Mouse (Mus musculus) forebrain, embryonic 16.5 days (tissue): ENCODE measurements around the gene Hint2. TPM values are rescaled to one million over a fixed set of nuclear protein-coding genes. Genes with fewer than 3 reads are reported as not detected.

Source experiments
- ATAC-seq: fragments of 200-750 bp; cut with Nextera tagmentation; 2 replicates; pipeline ENCODE4 v1.8.0; 2017; ENCODE audit warnings: mild to moderate bottlenecking, moderate library complexity
- H3K27ac ChIP-seq: fragments of 300-500 bp; sonication (generic); 2 replicates; pipeline ENCODE4 v1.5.1; 2014; ENCODE audit warnings: low read length, control low read depth
- H3K27me3 ChIP-seq: fragments of 300-500 bp; sonication (generic); replicated peaks from 2 replicates; pipeline ENCODE4 v1.6.1; 2014; ENCODE audit warnings: low read length; ENCODE audit not compliant: control insufficient read depth, insufficient read depth
- H3K36me3 ChIP-seq: fragments of 300-500 bp; sonication (generic); 2 replicates; pipeline ENCODE4 v1.6.1; 2014; ENCODE audit not compliant: control insufficient read depth, insufficient read depth
- H3K4me1 ChIP-seq: fragments of 300-500 bp; sonication (generic); replicated peaks from 2 replicates; pipeline ENCODE4 v1.6.1; 2014; ENCODE audit warnings: low read length; ENCODE audit not compliant: control insufficient read depth, insufficient read depth
- H3K4me2 ChIP-seq: fragments of 300-500 bp; sonication (generic); 2 replicates; pipeline ENCODE4 v1.6.1; 2014; ENCODE audit warnings: mild to moderate bottlenecking, low read length, control low read depth
- H3K4me3 ChIP-seq: fragments of 300-500 bp; sonication (generic); replicated peaks from 2 replicates; pipeline ENCODE4 v1.5.1; 2014; ENCODE audit warnings: mild to moderate bottlenecking, low read length, control low read depth
- H3K9ac ChIP-seq: fragments of 300-500 bp; sonication (generic); replicated peaks from 2 replicates; pipeline ENCODE4 v1.6.1; 2014; ENCODE audit warnings: low read depth, low read length, control low read depth
- H3K9me3 ChIP-seq: fragments of 300-500 bp; sonication (generic); 2 replicates; pipeline ENCODE4 v1.6.1; 2016; ENCODE audit warnings: low read length; ENCODE audit not compliant: control insufficient read depth
- WGBS: fragments of 180-500 bp; shearing (Covaris S2); extraction: QIAGEN DNeasy Blood & Tissue Kit; methylation state at CpG from one replicate; pipeline ENCODE4 v1.1.7; 2014; 5-methylcytosine and 5-hydroxymethylcytosine counted together
- polyA plus RNA-seq: library from polyadenylated mRNA; unstranded; fragments of >200 nt; fragmentation: Nextera tagmentation; extraction: Ambion mirVana; gene quantifications from 2 replicates; pipeline ENCODE4 v1.2.1, GENCODE M21; 2015

The Hint2 gene
- polyA plus RNA-seq, 1 experiment from 2014 or later: 66.3 TPM

DNA sequence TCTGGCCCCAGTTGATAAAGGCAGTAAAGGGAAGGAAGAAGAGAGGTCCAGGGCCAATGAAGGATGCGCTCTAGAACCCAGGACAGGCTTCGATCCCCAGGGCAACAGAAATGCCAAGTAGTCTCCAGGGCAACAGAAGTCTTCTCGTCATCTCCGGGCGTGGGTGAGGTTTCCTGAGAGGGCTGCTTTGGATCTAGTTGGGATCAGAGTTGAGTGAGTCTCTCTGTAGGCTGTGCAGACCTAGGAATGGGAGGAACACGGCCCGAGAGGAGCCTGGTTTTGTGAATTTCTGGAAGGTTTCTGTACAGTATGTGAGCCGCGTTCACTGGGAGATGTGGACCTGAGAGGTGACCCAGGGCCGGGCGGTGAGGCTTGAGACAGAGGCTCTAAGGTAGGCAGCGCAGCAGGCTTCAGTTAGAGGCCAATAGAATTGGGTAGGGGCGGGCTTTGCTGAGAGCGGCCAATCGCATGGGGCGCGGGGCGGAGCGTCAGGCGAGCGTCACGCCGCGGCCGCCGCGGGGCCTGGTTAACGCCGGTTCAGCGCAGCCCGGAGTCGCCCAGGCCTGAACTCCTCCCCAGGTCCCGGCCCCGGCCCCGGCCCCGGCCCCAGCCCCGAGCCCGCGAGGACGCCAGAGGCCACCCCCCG lies 12.6 kb upstream of the Hint2 start, which contains the start of the genes Tmem8b and Fam221b:
Gene Tmem8b (plus strand): TSS at position 190 of the 646 bp plus-strand sequence.
Gene Fam221b (minus strand): TSS at position 364 of the 646 bp plus-strand sequence.
- H3K27me3 ChIP-seq: peaks cover 4% of the 10 kb centered on the region; the same call in 1 of the 2 replicates
- H3K4me1 ChIP-seq: peaks cover 36% of the 10 kb centered on the region
- peak within 1 kb of the TSS; percentile 93 for H3K4me3 ChIP-seq
- H3K36me3 ChIP-seq: no peaks in the 10 kb centered on the region
- 1% methylated on average over 39 of the region's 41 CpGs for WGBS
- no peaks in the 10 kb centered on the region for H3K9me3 ChIP-seq
- peak; percentile 97 for ATAC-seq
- no peak within 1 kb of the TSS for H3K27ac ChIP-seq
- peak within 1 kb of the TSS; percentile 93 for H3K4me2 ChIP-seq
- peak within 1 kb of the TSS; percentile 99 for H3K9ac ChIP-seq

DNA sequence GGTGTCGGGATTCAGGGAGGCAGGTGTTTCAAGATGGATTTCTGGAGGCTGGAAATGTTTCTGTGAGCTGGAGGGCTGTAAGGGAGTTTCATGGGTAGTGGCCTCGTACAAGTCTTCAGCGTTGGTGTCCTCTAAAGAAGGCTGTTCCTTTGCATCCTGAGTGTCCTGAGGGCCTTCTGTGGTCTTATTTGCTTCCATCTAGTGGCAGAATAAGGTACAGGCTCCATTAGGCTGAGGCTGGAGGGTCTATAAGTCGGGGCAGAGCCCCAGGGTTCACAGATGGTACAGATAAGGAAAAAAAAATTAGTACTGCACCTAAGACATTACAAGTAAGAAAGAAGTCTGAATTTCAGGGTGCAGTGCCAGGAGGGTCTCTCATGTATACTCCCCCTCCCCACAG lies 10.1 kb upstream of the Hint2 start:
- no peak for ATAC-seq
- no peak overlapping the region for H3K4me3 ChIP-seq
- 24% methylated on average over 4 of the region's 4 CpGs for WGBS

DNA sequence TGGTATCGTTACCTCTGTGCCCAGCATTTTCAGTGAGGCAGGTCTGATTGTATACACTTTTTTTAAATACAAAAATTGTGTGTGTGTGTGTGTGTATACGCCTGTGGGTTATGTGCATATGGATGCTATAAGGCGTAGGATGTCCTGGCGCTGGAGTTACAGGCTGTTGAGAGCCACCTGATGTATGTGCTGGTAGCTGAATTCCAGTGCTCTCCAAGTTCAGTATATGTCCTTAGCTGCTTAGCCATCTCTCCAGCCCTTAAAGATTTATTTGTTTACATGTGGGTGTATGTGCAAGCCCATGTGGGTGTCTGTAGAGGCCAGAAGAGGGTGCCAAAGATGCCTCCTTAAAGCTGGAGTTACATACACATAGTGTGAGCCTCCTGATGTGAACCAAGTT lies 880 bp upstream of the Hint2 start:
- peaks cover 6% of the 10 kb centered on the region for H3K27me3 ChIP-seq
- no peaks in the 10 kb centered on the region for H3K36me3 ChIP-seq
- H3K4me3 ChIP-seq: peak overlapping the region; percentile 81
- ATAC-seq: no peak
- H3K4me2 ChIP-seq: peak overlapping the region; percentile 45
- 55% methylated on average over 4 of the region's 4 CpGs for WGBS
- H3K27ac ChIP-seq: no peak overlapping the region; the same call in 1 of the 2 replicates
- H3K9me3 ChIP-seq: no peaks in the 10 kb centered on the region
- H3K4me1 ChIP-seq: peaks cover 8% of the 10 kb centered on the region
- peak overlapping the region; percentile 27; the same call in 1 of the 2 replicates for H3K9ac ChIP-seq

More for the DNA sequence above, 10.1 kb upstream of the Hint2 start:
- Histone ChIP-seq H3K36me3 (no peaks in the 10 kb centered on the region), H3K27me3 (peaks cover 13% of the 10 kb centered on the region), H3K4me1 (peaks cover 24% of the 10 kb centered on the region), H3K27ac (no peak overlapping the region), H3K9me3 (no peaks in the 10 kb centered on the region), H3K4me2 (no peak overlapping the region), H3K9ac (no peak overlapping the region)

DNA sequence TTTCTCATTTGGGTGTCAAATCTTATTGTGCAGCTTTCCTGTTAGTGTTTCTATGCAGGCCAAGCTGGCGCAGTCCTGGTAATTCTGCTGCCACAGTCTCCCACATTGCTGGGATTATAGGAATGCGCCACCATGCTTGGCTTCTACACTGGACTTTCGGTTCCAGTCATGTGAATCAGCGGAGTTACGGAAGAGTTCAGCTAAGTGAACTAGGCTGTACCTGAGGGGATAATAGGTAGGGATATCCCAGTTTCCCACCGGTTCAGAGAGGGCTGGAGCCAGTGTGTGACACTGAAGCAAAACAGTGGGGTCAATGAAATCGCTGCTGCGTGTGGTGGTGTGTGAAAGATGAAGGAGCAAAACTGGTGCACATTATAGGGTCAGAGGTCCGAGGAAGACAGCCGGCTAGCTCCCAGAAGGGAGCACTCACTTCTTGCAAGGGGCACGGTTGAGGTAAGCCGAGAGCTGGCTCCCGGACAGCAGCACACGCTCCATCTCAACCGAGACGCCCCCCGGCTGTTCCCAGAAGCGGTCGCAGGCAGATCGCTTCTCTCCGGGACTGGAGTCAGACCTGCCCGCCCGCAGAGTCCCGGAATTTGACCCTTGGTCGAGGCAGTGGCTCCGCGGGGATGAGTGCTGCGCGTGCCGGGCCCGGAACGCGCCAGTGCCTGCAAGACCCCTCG lies 469 bp downstream of the Hint2 start:
- Histone ChIP-seq H3K36me3 (no peaks in the 10 kb centered on the region), H3K9ac (peak overlapping the region; percentile 92), H3K4me3 (peak overlapping the region; percentile 81), H3K4me2 (peak overlapping the region; percentile 91), H3K27ac (peak overlapping the region; percentile 92), H3K27me3 (no peaks in the 10 kb centered on the region), H3K9me3 (no peaks in the 10 kb centered on the region), H3K4me1 (peaks cover 8% of the 10 kb centered on the region)
- 3% methylated on average over 34 of the region's 34 CpGs for WGBS
- peak; percentile 41 for ATAC-seq

DNA sequence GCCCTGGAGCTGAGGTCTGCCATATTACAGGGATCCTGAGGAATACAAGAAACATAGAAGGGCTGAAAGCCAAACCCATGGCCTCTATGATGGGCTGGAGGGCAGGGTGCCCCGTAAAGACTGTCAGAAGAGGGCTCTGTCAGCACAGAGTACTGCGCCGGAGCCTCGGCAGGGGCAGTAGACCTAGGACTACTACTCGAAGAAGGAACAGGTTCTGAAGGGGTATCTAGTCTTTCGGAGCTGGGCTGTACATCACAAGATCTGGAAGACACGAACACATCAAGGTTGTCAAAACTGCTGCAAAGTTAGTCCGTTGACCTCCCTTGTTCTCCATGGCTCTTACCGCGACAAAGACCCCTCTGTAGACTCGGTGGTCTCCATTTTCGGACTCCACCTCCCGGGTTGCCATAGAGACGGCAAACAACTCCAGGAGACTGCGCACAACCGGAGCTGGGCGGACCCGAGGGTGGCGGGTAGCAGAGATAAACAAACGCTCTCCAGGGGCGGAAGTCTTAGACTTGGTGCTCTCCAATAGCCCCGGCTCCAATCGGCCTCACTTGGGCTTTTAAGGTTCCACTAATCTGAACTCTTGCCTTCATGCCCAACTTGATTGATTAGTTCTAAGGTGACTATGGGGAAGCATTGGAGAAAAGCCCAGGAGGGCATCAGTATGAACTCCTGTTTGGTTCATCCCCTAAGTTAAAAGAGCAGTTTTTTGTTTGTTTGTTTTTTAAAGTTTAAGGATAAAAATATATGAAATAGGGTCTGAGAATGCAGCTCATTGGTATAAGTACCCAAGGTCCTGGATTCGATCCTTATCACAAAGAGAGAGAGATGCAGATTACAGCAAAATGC lies 2.9 kb downstream of the Hint2 start, which contains the start of gene Spag8:
Gene Spag8 (minus strand): TSS at position 434 of the 855 bp plus-strand sequence.
- H3K9ac ChIP-seq: no peak within 1 kb of the TSS
- no peaks in the 10 kb centered on the region for H3K27me3 ChIP-seq
- WGBS: 13% methylated on average over 24 of the region's 24 CpGs
- H3K4me1 ChIP-seq: peaks cover 8% of the 10 kb centered on the region
- peak within 1 kb of the TSS; percentile 32 for H3K4me3 ChIP-seq
- H3K36me3 ChIP-seq: 0 out of 2 replicates have a peak, but pooled peaks cover 8% of the 10 kb centered on the region
- no peak for ATAC-seq
- no peak within 1 kb of the TSS for H3K27ac ChIP-seq
- peak within 1 kb of the TSS; percentile 22 for H3K4me2 ChIP-seq
- 0 out of 2 replicates have a peak, but pooled peaks cover 3% of the 10 kb centered on the region for H3K9me3 ChIP-seq

DNA sequence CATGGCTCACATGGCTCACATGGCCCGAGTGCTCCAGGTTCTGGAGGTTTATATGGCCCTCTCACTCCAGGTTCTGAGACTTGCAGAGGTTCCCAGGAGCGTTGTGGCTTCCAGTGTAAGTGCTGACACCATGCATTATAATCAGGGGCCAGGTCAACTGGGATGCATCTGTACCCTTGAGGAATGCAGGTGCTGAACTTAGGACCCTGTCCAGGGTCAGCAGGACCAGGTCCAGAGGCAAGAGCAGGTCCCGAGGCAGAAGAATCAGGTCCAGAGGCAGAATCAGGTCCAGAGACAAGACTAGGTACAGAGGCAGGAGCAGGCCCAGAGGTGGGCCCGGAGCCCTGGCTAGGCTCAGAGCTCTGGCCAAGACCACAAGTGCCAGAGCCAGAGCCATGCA lies 3.5 kb downstream of the Hint2 start:
- Histone ChIP-seq H3K4me3 (peak overlapping the region; percentile 32), H3K27ac (no peak overlapping the region), H3K27me3 (no peaks in the 10 kb centered on the region), H3K36me3 (0 out of 2 replicates have a peak, but pooled peaks cover 8% of the 10 kb centered on the region), H3K4me1 (peaks cover 8% of the 10 kb centered on the region), H3K9me3 (0 out of 2 replicates have a peak, but pooled peaks cover 3% of the 10 kb centered on the region), H3K9ac (no peak overlapping the region), H3K4me2 (no peak overlapping the region; the same call in 1 of the 2 replicates)
- WGBS: 90% methylated on average over 4 of the region's 4 CpGs
- no peak for ATAC-seq

DNA sequence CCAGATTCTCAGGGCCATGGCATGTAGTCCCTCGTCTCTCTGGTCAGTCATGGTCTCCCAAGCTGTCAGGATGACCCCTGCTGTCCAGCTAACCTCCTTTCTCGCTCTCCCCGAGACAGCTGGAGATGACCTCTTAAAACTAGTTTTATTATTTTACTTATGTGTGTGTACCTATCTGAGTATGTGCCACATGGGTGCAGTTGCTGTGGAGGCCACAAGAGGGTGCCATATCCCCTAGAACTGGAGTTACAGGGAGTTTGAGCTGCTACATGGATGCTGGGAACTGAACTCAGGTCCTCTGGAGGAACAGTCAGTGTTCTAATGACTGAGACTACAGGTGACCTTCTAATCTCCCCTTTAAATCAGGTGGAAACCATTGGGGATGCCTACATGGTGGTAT lies 6.5 kb downstream of the Hint2 start:
- no peak overlapping the region for H3K4me3 ChIP-seq
- no peak overlapping the region for H3K9ac ChIP-seq
- WGBS: 96% methylated on average over 3 of the region's 3 CpGs
- no peak overlapping the region for H3K4me2 ChIP-seq
- no peaks in the 10 kb centered on the region for H3K27me3 ChIP-seq
- H3K4me1 ChIP-seq: no peaks in the 10 kb centered on the region; the same call in 1 of the 2 replicates
- 0 out of 2 replicates have a peak, but pooled peaks cover 3% of the 10 kb centered on the region for H3K9me3 ChIP-seq
- no peak for ATAC-seq
- H3K36me3 ChIP-seq: 0 out of 2 replicates have a peak, but pooled peaks cover 8% of the 10 kb centered on the region
- H3K27ac ChIP-seq: no peak overlapping the region

DNA sequence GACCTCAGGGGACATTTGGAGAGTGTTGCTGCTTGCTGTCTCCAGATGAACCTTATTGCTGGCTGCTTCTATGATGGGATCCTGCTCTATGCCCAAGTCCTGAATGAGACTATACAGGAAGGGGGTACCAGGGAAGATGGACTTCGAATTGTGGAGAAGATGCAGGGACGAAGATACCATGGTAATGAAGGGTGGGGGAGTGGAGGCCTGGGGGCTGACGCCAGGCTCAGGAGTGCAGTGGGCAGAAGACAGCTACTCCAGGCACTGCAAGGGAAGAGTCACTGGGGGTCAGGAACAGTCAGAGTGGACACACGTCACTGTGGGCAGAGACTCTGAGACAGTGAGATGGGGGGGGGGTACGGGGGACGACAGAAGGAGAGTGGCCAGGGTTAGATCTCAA lies 15.8 kb downstream of the Hint2 start:
- H3K9me3 ChIP-seq: no peaks in the 10 kb centered on the region
- H3K4me3 ChIP-seq: no peak overlapping the region
- ATAC-seq: no peak
- H3K4me1 ChIP-seq: no peaks in the 10 kb centered on the region
- no peak overlapping the region for H3K9ac ChIP-seq
- whole genome bisulfite sequencing: 81% methylated on average over 6 of the region's 6 CpGs
- H3K4me2 ChIP-seq: no peak overlapping the region
- no peak overlapping the region for H3K27ac ChIP-seq
- no peaks in the 10 kb centered on the region for H3K36me3 ChIP-seq
- no peaks in the 10 kb centered on the region for H3K27me3 ChIP-seq
